Mouse (Mus musculus) midbrain, embryonic 11.5 days (tissue): ENCODE data around the gene 1700037H04Rik. TPM values are rescaled to one million over a fixed set of nuclear protein-coding genes. Genes with fewer than 3 reads are reported as not detected.

Experiments used
- ATAC-seq: fragments of 200-750 bp; cut with Nextera tagmentation; 2 replicates; pipeline ENCODE4 v1.8.0; 2017; ENCODE audit warnings: moderate TSS enrichment, moderate library complexity; ENCODE audit not compliant: low FRiP score
- DNase-seq: peaks from one replicate; pipeline ENCODE4 v3.0.0; 2015; ENCODE audit warnings: low spot score; ENCODE audit errors: missing footprints
- H3K27ac ChIP-seq: fragments of 300-500 bp; sonication (generic); 2 replicates; pipeline ENCODE4 v1.5.1; 2014; ENCODE audit warnings: low read depth, low read length
- H3K27me3 ChIP-seq: fragments of 300-500 bp; sonication (generic); 2 replicates; pipeline ENCODE4 v1.6.1; 2014; ENCODE audit warnings: mild to moderate bottlenecking, low read length, moderate library complexity, mixed read lengths; ENCODE audit not compliant: control insufficient read depth, insufficient read depth
- H3K36me3 ChIP-seq: fragments of 300-500 bp; sonication (generic); 2 replicates; pipeline ENCODE4 v1.6.1; 2014; ENCODE audit warnings: mild to moderate bottlenecking, low read length, moderate library complexity, mixed read lengths; ENCODE audit not compliant: control insufficient read depth, insufficient read depth
- H3K4me1 ChIP-seq: fragments of 300-500 bp; sonication (generic); 2 replicates; pipeline ENCODE4 v1.6.1; 2014; ENCODE audit warnings: low read length; ENCODE audit not compliant: control insufficient read depth, insufficient read depth
- H3K4me2 ChIP-seq: fragments of 300-500 bp; sonication (generic); 2 replicates; pipeline ENCODE4 v1.6.1; 2014; ENCODE audit warnings: mild to moderate bottlenecking, moderate library complexity
- H3K4me3 ChIP-seq: fragments of 300-500 bp; sonication (generic); 2 replicates; pipeline ENCODE4 v1.5.1; 2014; ENCODE audit warnings: low read depth, low read length
- H3K9ac ChIP-seq: fragments of 300-500 bp; sonication (generic); 2 replicates; pipeline ENCODE4 v1.6.1; 2014; ENCODE audit warnings: low read length
- H3K9me3 ChIP-seq: fragments of 300-500 bp; sonication (generic); 2 replicates; pipeline ENCODE4 v1.6.1; 2016; ENCODE audit warnings: low read length; ENCODE audit not compliant: control insufficient read depth
- WGBS: fragments of 180-500 bp; shearing (Covaris S2); extraction: QIAGEN DNeasy Blood & Tissue Kit; methylation state at CpG from one replicate; pipeline ENCODE4 v1.1.7; 2014; 5-methylcytosine and 5-hydroxymethylcytosine counted together
- polyA plus RNA-seq: library from polyadenylated mRNA; unstranded; fragments of >200 nt; fragmentation: Nextera tagmentation; extraction: Ambion mirVana; gene quantifications from 2 replicates; pipeline ENCODE4 v1.2.1, GENCODE M21; 2014

Gene 1700037H04Rik
- polyA plus RNA-seq, 1 experiment from 2014 or later = 122 TPM

GRCm38 (mm10) chr2:131143007-131143780 is 16.7 kb downstream of the 1700037H04Rik start:
- H3K9me3 ChIP-seq = no peaks in the 10 kb centered on the region
- H3K4me1 ChIP-seq = peaks cover 3% of the 10 kb centered on the region; the same call in 1 of the 2 replicates
- no peak overlapping the region for H3K4me3 ChIP-seq
- DNase-seq (no peak), ATAC-seq (peak; percentile 7)
- no peak overlapping the region for H3K4me2 ChIP-seq
- WGBS = 67% methylated on average over 22 of the region's 22 CpGs
- H3K27ac ChIP-seq = no peak overlapping the region
- H3K27me3 ChIP-seq = no peaks in the 10 kb centered on the region
- H3K9ac ChIP-seq = no peak overlapping the region
- H3K36me3 ChIP-seq = peaks cover 16% of the 10 kb centered on the region

GRCm38 (mm10) chr2:131142592-131142991 is 17.3 kb downstream of the 1700037H04Rik start:
- Histone ChIP-seq H3K4me1 (peaks cover 3% of the 10 kb centered on the region; the same call in 1 of the 2 replicates), H3K9me3 (no peaks in the 10 kb centered on the region), H3K4me3 (no peak overlapping the region), H3K9ac (no peak overlapping the region), H3K4me2 (no peak overlapping the region), H3K27me3 (no peaks in the 10 kb centered on the region), H3K27ac (no peak overlapping the region), H3K36me3 (peaks cover 12% of the 10 kb centered on the region)
- DNase-seq = peak; percentile 95
- peak; percentile 61 for ATAC-seq
- 33% methylated on average over 18 of the region's 18 CpGs for WGBS

- peaks cover 12% of the 10 kb centered on the region for H3K36me3 ChIP-seq
- no peak overlapping the region for H3K27ac ChIP-seq
- no peak overlapping the region for H3K4me3 ChIP-seq
- H3K9ac ChIP-seq = no peak overlapping the region
- no peaks in the 10 kb centered on the region for H3K9me3 ChIP-seq
- no peak overlapping the region for H3K4me2 ChIP-seq
- DNase-seq = peak; percentile 81
- peaks cover 3% of the 10 kb centered on the region; the same call in 1 of the 2 replicates for H3K4me1 ChIP-seq
- ATAC-seq = no peak
- WGBS = 93% methylated on average over 8 of the region's 8 CpGs
- H3K27me3 ChIP-seq = no peaks in the 10 kb centered on the region
These were observed 18.4 kb downstream of the 1700037H04Rik start for GRCm38 (mm10) chr2:131141336-131141986.

- H3K9ac ChIP-seq = no peak overlapping the region
- H3K36me3 ChIP-seq = peaks cover 12% of the 10 kb centered on the region
- H3K27me3 ChIP-seq = no peaks in the 10 kb centered on the region
- DNase-seq (peak; percentile 71), ATAC-seq (no peak)
- no peak overlapping the region for H3K4me2 ChIP-seq
- peaks cover 3% of the 10 kb centered on the region; the same call in 1 of the 2 replicates for H3K4me1 ChIP-seq
- H3K4me3 ChIP-seq = no peak overlapping the region
- 72% methylated on average over 5 of the region's 5 CpGs for WGBS
- H3K27ac ChIP-seq = no peak overlapping the region
- H3K9me3 ChIP-seq = no peaks in the 10 kb centered on the region
These were observed 19.4 kb downstream of the 1700037H04Rik start for GRCm38 (mm10) chr2:131140533-131140905.

DNA sequence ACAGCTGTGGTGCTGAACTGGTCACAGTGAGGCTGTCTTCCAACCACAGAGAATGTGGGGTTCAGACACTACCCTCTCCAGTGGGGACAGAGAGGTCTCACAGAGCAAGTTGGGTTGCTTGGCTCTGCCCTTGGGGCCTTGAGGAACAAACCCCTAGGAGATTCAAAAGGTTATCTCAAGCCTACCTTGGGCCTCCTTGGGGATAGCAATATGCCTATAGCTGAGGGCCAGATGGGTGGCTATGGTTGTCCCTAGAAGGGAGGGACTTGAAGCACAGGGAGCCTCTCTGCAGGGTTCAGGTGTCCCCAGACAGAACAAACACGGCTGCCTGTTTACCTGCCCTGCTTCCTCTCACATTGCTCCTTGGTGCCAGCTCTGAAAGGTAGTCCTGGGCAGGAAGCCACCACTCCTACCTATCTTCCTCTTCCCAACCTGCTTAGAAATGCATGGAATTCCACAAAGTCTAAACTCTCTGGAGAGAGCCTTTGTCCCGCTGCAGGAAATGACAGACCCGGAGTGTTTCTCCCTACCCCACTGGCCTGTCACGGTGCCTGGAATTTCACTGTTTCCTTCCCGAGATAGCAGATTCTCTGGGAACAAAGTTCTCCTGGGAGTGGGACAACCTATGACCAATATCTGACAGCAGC is 19.9 kb downstream of the 1700037H04Rik start:
- WGBS = 70% methylated on average over 5 of the region's 5 CpGs
- no peaks in the 10 kb centered on the region for H3K9me3 ChIP-seq
- peaks cover 8% of the 10 kb centered on the region for H3K36me3 ChIP-seq
- H3K4me2 ChIP-seq = no peak overlapping the region
- H3K4me1 ChIP-seq = peaks cover 3% of the 10 kb centered on the region; the same call in 1 of the 2 replicates
- peak; percentile 79 for DNase-seq
- no peak overlapping the region for H3K9ac ChIP-seq
- H3K27me3 ChIP-seq = no peaks in the 10 kb centered on the region
- H3K4me3 ChIP-seq = no peak overlapping the region
- ATAC-seq = no peak
- H3K27ac ChIP-seq = no peak overlapping the region

DNA sequence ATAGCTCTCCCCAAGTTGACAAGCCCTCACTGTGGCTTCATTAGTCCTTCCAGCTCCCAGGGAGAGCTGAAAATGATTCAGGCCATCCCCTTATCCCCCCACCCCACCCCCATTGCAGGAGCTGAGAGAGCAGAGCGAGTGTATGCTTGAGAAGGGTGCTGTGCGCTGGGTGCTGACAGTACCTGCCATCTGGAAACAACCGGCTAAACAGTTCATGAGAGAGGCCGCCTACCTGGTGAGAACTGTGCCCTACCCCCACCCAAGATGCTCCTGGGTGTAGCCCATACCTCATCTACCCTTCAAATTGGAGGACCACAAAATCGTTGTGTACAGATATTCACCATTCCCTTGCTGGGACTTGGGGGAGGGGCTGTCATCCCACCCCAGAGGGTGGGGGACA is 20.6 kb downstream of the 1700037H04Rik start:
- H3K27ac ChIP-seq = no peak overlapping the region
- 90% methylated on average over 5 of the region's 5 CpGs for WGBS
- ATAC-seq = no peak

GRCm38 (mm10) chr2:131138760-131139159 is 21.1 kb downstream of the 1700037H04Rik start:
- H3K4me1 ChIP-seq = peaks cover 3% of the 10 kb centered on the region; the same call in 1 of the 2 replicates
- ATAC-seq (no peak), DNase-seq (peak; percentile 10)
- no peak overlapping the region for H3K4me2 ChIP-seq
- no peaks in the 10 kb centered on the region for H3K27me3 ChIP-seq
- no peak overlapping the region for H3K4me3 ChIP-seq
- 84% methylated on average over 7 of the region's 7 CpGs for WGBS
- H3K27ac ChIP-seq = no peak overlapping the region
- H3K9ac ChIP-seq = no peak overlapping the region
- no peaks in the 10 kb centered on the region for H3K36me3 ChIP-seq
- no peaks in the 10 kb centered on the region for H3K9me3 ChIP-seq

More for the DNA sequence above, 20.6 kb downstream of the 1700037H04Rik start:
- peaks cover 3% of the 10 kb centered on the region; the same call in 1 of the 2 replicates for H3K4me1 ChIP-seq
- H3K4me3 ChIP-seq = no peak overlapping the region
- H3K9ac ChIP-seq = no peak overlapping the region
- no peaks in the 10 kb centered on the region for H3K27me3 ChIP-seq
- no peaks in the 10 kb centered on the region for H3K9me3 ChIP-seq
- H3K36me3 ChIP-seq = peaks cover 1% of the 10 kb centered on the region; the same call in 1 of the 2 replicates
- no peak overlapping the region for H3K4me2 ChIP-seq
- DNase-seq = peak; percentile 57

DNA sequence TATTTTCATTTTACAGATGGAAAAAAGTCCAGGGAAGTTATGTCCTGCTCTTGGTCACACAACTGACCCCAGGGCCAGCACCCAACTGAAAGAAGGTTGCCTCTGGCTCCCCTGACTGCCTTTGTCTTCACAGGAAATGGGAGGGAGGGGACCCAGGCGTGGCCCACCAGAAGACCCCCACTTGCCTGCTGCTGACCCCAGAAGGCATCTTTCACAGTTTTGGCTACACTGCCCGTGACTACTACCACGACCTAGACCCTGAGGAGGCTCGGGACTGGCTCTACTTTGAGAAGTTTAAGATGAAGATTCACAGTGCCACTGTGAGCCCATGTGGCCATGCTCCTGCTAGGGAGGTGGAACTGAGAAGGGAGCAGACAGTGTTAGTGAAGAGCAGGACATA is 21.6 kb downstream of the 1700037H04Rik start:
- no peaks in the 10 kb centered on the region for H3K36me3 ChIP-seq
- peaks cover 3% of the 10 kb centered on the region; the same call in 1 of the 2 replicates for H3K4me1 ChIP-seq
- no peaks in the 10 kb centered on the region for H3K27me3 ChIP-seq
- no peak overlapping the region for H3K9ac ChIP-seq
- no peak for DNase-seq
- H3K27ac ChIP-seq = no peak overlapping the region
- no peak for ATAC-seq
- no peak overlapping the region for H3K4me2 ChIP-seq
- H3K4me3 ChIP-seq = no peak overlapping the region
- WGBS = 86% methylated on average over 4 of the region's 4 CpGs
- no peaks in the 10 kb centered on the region for H3K9me3 ChIP-seq
